Mouse (Mus musculus): ENCODE measurements at regions not wholly inside any gene's neighbourhood (a gene's known extent, or its start where the extent isn't known, plus 50 kb on each side); places are given as distances from the start of the nearest gene placed in this dataset.

DNA sequence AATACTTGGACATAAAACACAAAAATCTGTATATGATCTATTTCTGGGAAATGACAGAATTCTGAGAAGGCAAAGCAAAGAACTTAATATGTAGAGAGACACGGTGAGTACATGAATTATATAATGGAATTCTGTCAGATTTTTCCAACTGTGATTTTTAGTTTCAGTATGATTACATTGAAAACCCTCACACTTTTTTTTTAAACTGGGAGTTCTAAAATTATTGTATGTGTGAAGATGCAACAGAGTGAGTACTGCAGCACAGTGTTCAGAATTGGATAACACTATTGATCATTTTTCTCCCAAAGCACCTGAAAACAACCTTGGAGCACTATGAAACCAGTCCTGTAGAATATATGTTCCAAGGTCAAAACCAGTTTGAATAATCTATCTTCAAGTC is 797.7 kb downstream of the Brinp1 start:
- TF ChIP-seq ZNF384 (IDR thresholded peaks at IDR 0.05; ENCODE audit: low read depth, low read length) (no peak), ZC3H11A (IDR thresholded peaks at IDR 0.05; ENCODE audit: borderline replicate concordance, low read depth, low read length) (no peak)

Data from ES-E14 (cell line).